ENCODE assay signal across 10 mouse cellular contexts in genomic region chr1:158653808-158654520, GRCm38 (mm10).
DNase-seq lines count a peak whose midpoint lies in the region; ATAC-seq and TF ChIP-seq lines count a peak whose summit lies in the region.
"Had no signal": no experiment of that assay in that cellular context is flagged by ENCODE, and none has a peak within 500 bp of the region (broad histone marks: within the 10 kb centered on the region; RNA-seq: fewer than 3 reads in every experiment).

No protein-coding gene starts in this region.

- no peak overlapping the region for H3K9ac ChIP-seq in lung, embryonic 14.5 days
- H3K9ac ChIP-seq in hindbrain, postnatal 0 days (replicated peaks; ENCODE audit: low read length) = no peak overlapping the region
- H3K9ac ChIP-seq in neural tube, embryonic 15.5 days (replicated peaks) = no peak overlapping the region
- H3K9ac ChIP-seq: embryonic facial prominence, embryonic 13.5 days had no signal

- peak; percentile 83 for DNase-seq in lung, embryonic 14.5 days
- DNase-seq in lung, postnatal 25 days (ENCODE audit: low spot score) = no peak
- peak; percentile 50 for DNase-seq in adrenal gland, postnatal 10 days
- DNase-seq in embryo, embryonic 9.5 days (ENCODE audit: extremely low spot score) = peak; percentile 56
- peak; percentile 90 for DNase-seq in hindbrain, postnatal 0 days (ENCODE audit: low spot score)
- peak; percentile 59 for DNase-seq in limb, embryonic 10.5 days (ENCODE audit: low spot score)
- no peak for DNase-seq in urinary bladder, adult 2 months (ENCODE audit: low spot score)

- WGBS in lung, embryonic 14.5 days = 28% methylated on average over 4 of the region's 4 CpGs
- 27% methylated on average over 4 of the region's 4 CpGs for WGBS in hindbrain, postnatal 0 days
- 18% methylated on average over 4 of the region's 4 CpGs for WGBS in limb, embryonic 10.5 days
- WGBS in neural tube, embryonic 15.5 days = 19% methylated on average over 4 of the region's 4 CpGs

- H3K4me1 ChIP-seq in lung, embryonic 14.5 days (ENCODE audit: insufficient read depth) = no peaks in the 10 kb centered on the region
- H3K4me1 ChIP-seq in hindbrain, postnatal 0 days (ENCODE audit: insufficient read depth, low read length) = no peaks in the 10 kb centered on the region
- H3K4me1 ChIP-seq in limb, embryonic 10.5 days = peaks cover 5% of the 10 kb centered on the region; the same call in 1 of the 2 replicates
- no peaks in the 10 kb centered on the region; the same call in 1 of the 2 replicates for H3K4me1 ChIP-seq in neural tube, embryonic 15.5 days

- no peaks in the 10 kb centered on the region for H3K27me3 ChIP-seq in lung, embryonic 14.5 days (ENCODE audit: insufficient read depth, low read length)
- H3K27me3 ChIP-seq in hindbrain, postnatal 0 days (ENCODE audit: insufficient read depth, low read length) = no peaks in the 10 kb centered on the region
- H3K27me3 ChIP-seq in limb, embryonic 10.5 days (ENCODE audit: low read depth, poor library complexity, severe bottlenecking) = 0 out of 2 replicates have a peak, but pooled peaks cover 8% of the 10 kb centered on the region
- H3K27me3 ChIP-seq in neural tube, embryonic 15.5 days (replicated peaks) = no peaks in the 10 kb centered on the region
- H3K27me3 ChIP-seq: embryonic facial prominence, embryonic 13.5 days had no signal

- ATAC-seq in lung, embryonic 14.5 days (ENCODE audit: insufficient read depth) = peak; percentile 88
- peak; percentile 85 for ATAC-seq in hindbrain, postnatal 0 days
- ATAC-seq in neural tube, embryonic 15.5 days (ENCODE audit: low FRiP score) = peak; percentile 68; the same call in 1 of the 2 replicates

- no peak overlapping the region for H3K27ac ChIP-seq in lung, embryonic 14.5 days (ENCODE audit: low read depth)
- no peak overlapping the region for H3K27ac ChIP-seq in hindbrain, postnatal 0 days
- H3K27ac ChIP-seq in limb, embryonic 10.5 days = no peak overlapping the region
- 0 out of 2 replicates have a peak overlapping the region, but pooled peaks have one; percentile 28 for H3K27ac ChIP-seq in neural tube, embryonic 15.5 days (replicated peaks)
- H3K27ac ChIP-seq: embryonic facial prominence, embryonic 13.5 days; macrophage had no signal

- no peak overlapping the region for H3K4me2 ChIP-seq in lung, embryonic 14.5 days
- no peak overlapping the region for H3K4me2 ChIP-seq in hindbrain, postnatal 0 days (ENCODE audit: low read depth, low read length)
- no peak overlapping the region for H3K4me2 ChIP-seq in neural tube, embryonic 15.5 days
- H3K4me2 ChIP-seq: embryonic facial prominence, embryonic 13.5 days had no signal

- H3K9me3 ChIP-seq in lung, embryonic 14.5 days (ENCODE audit: low read depth, low read length) = no peaks in the 10 kb centered on the region
- no peaks in the 10 kb centered on the region for H3K9me3 ChIP-seq in hindbrain, postnatal 0 days (ENCODE audit: low read length)
- H3K9me3 ChIP-seq in limb, embryonic 10.5 days (replicated peaks) = no peaks in the 10 kb centered on the region
- H3K9me3 ChIP-seq in neural tube, embryonic 15.5 days (replicated peaks) = no peaks in the 10 kb centered on the region
- H3K9me3 ChIP-seq: embryonic facial prominence, embryonic 13.5 days had no signal

- no peaks in the 10 kb centered on the region for H3K36me3 ChIP-seq in lung, embryonic 14.5 days (ENCODE audit: insufficient read depth)
- peaks cover 20% of the 10 kb centered on the region; the same call in 1 of the 2 replicates for H3K36me3 ChIP-seq in hindbrain, postnatal 0 days (ENCODE audit: insufficient read depth, low read length)
- no peaks in the 10 kb centered on the region for H3K36me3 ChIP-seq in limb, embryonic 10.5 days
- H3K36me3 ChIP-seq in neural tube, embryonic 15.5 days = peaks cover 18% of the 10 kb centered on the region
- H3K36me3 ChIP-seq: embryonic facial prominence, embryonic 13.5 days had no signal

- no peak overlapping the region for H3K4me3 ChIP-seq in lung, embryonic 14.5 days (ENCODE audit: low read depth, low read length)
- no peak overlapping the region for H3K4me3 ChIP-seq in hindbrain, postnatal 0 days (ENCODE audit: low read length)
- no peak overlapping the region for H3K4me3 ChIP-seq in limb, embryonic 10.5 days
- no peak overlapping the region for H3K4me3 ChIP-seq in neural tube, embryonic 15.5 days (replicated peaks)
- H3K4me3 ChIP-seq: embryonic facial prominence, embryonic 13.5 days had no signal

- peak; percentile 61 for TF ChIP-seq CTCF in lung, embryonic 14.5 days (IDR thresholded peaks at IDR 0.05; ENCODE audit: low read depth)
- peak; percentile 74 for TF ChIP-seq CTCF in hindbrain, postnatal 0 days (IDR thresholded peaks at IDR 0.05; ENCODE audit: low read depth)

Comparison
In these comparisons a context has a peak if more than half of its experiments do, and no peak if none do; other contexts are left out.
1. DNase-seq: peak in lung, embryonic 14.5 days (single experiment), adrenal gland, postnatal 10 days (single experiment), embryo, embryonic 9.5 days (single experiment), hindbrain, postnatal 0 days (single experiment) and limb, embryonic 10.5 days (single experiment); none in lung, postnatal 25 days (single experiment) and urinary bladder, adult 2 months (single experiment).
2. Peak in every context shown above with its lines, with median percentiles within 50 percentile points of each other: ATAC-seq.